Mouse (Mus musculus) C3H10T1/2 (cell line): ENCODE measurements around the gene Ccer1. TPM values are rescaled to one million over a fixed set of nuclear protein-coding genes. Genes with fewer than 3 reads are reported as not detected.

Experiments used
- polyA plus RNA-seq, 2 experiments: library from polyadenylated mRNA; unstranded; fragments of >200 nt; fragmentation: generic; extraction: Trizol; gene quantifications; one replicate each; pipeline ENCODE4 v1.2.1; 2012; ENCODE audit warnings: missing spikeins in 2 of 2

The Ccer1 gene
- polyA plus RNA-seq, result not detected

GRCm38 (mm10) chr10:97692913-97693312 lies at the start of gene Ccer1:
Gene Ccer1, plus strand, starts transcription at chr10:97693059.

GRCm38 (mm10) chr10:97643768-97644167 lies 49.1 kb upstream of the Ccer1 start, which contains the start of gene Epyc:
Gene Epyc, plus strand, starts transcription at chr10:97644068.

GRCm38 (mm10) chr10:97726655-97727054 lies 33.8 kb downstream of the Ccer1 start, which contains the start of gene C030005K15Rik:
Gene C030005K15Rik, minus strand, starts transcription at chr10:97726755.

Other genes with a start within 250 kb of the Ccer1 start
- gene Dcn, start 213.4 kb upstream of the Ccer1 start, polyA plus RNA-seq, result 100 to 1,000 TPM in 1 of 2 experiments, under 1 TPM in 1; 0.71 to 165 TPM
- 10 to 100 TPM in 1 of 2 experiments, not detected in 1; 10.2 TPM for gene Lum, start 127.9 kb upstream of the Ccer1 start, polyA plus RNA-seq
- gene Kera, start 86.2 kb upstream of the Ccer1 start, polyA plus RNA-seq, result 1 to 10 TPM in 1 of 2 experiments, not detected in 1; 1.9 TPM
- 1 to 10 TPM in 1 of 2 experiments, not detected in 1; 1.2 TPM for gene Epyc, start 49.0 kb upstream of the Ccer1 start, polyA plus RNA-seq
- not detected for gene C030005K15Rik, start 33.7 kb downstream of the Ccer1 start, polyA plus RNA-seq